Mouse (Mus musculus) CH12.LX (cell line): ENCODE measurements around the gene Fkbp4. TPM values are rescaled to one million over a fixed set of nuclear protein-coding genes. Genes with fewer than 3 reads are reported as not detected.
A peak's percentile ranks its signal among the peaks of the same experiment; 100 is the strongest.

Source experiments
- DNase-seq: peaks from one replicate; pipeline ENCODE4 v3.0.0-alpha.2; 2013; ENCODE audit errors: extremely low read depth
- H3K27ac ChIP-seq: 2 replicates; pipeline ENCODE4 v1.5.1; 2012; ENCODE audit warnings: low read depth, mild to moderate bottlenecking, control low read depth, moderate library complexity; ENCODE audit not compliant: insufficient read depth
- H3K27me3 ChIP-seq: replicated peaks from 2 replicates; pipeline ENCODE3; 2012; ENCODE audit warnings: inconsistent platforms
- H3K36me3 ChIP-seq, 2 experiments: replicated peaks in 1 of 2; 2 replicates each; pipeline versions ENCODE3 to v1.6.1; 2012; ENCODE audit warnings: inconsistent platforms in 1 of 2, low read length in 1 of 2, mild to moderate bottlenecking in 1 of 2, mixed read lengths in 1 of 2, moderate library complexity in 1 of 2; ENCODE audit not compliant: control insufficient read depth in 1 of 2, insufficient read depth in 1 of 2
- H3K4me1 ChIP-seq, 2 experiments: 2 replicates each; pipeline ENCODE4 v1.6.1; 2012; ENCODE audit warnings: inconsistent platforms in 1 of 2, moderate library complexity in 1 of 2; ENCODE audit not compliant: insufficient read depth in 2 of 2, control insufficient read depth in 1 of 2
- H3K4me2 ChIP-seq: 2 replicates; pipeline ENCODE4 v1.6.1; 2012; ENCODE audit warnings: low read depth, mild to moderate bottlenecking, control low read depth; ENCODE audit not compliant: poor library complexity, insufficient read depth, severe bottlenecking
- H3K4me3 ChIP-seq, 3 experiments: fragments of 150-350 bp in 1 of 3; sonication (generic) in 1 of 3; replicated peaks in 1 of 3; 2 replicates each; pipeline versions ENCODE3 to v1.5.1; 2011 to 2012; ENCODE audit warnings: low read depth in 2 of 3, low read length in 2 of 3, mild to moderate bottlenecking in 2 of 3, moderate library complexity in 2 of 3, control low read depth in 1 of 3, improper control_type of control experiment in 1 of 3, inconsistent platforms in 1 of 3, mixed read lengths in 1 of 3; ENCODE audit not compliant: poor library complexity in 1 of 3
- H3K79me2 ChIP-seq: replicated peaks from 2 replicates; pipeline ENCODE4 v1.6.1; 2012; ENCODE audit warnings: mild to moderate bottlenecking, moderate library complexity; ENCODE audit not compliant: control insufficient read depth, poor library complexity, insufficient read depth, severe bottlenecking; ENCODE audit errors: extremely low read depth
- H3K9ac ChIP-seq: 2 replicates; pipeline ENCODE4 v1.6.1; 2012; ENCODE audit warnings: low read depth, mild to moderate bottlenecking, control low read depth, moderate library complexity; ENCODE audit not compliant: insufficient read depth
- H3K9me3 ChIP-seq: replicated peaks from 2 replicates; pipeline ENCODE3; 2012; ENCODE audit warnings: low read length, inconsistent platforms, mixed read lengths
- BHLHE40 ChIP-seq: IDR thresholded peaks from 2 replicates; pipeline ENCODE4 v1.6.1; 2011; ENCODE audit warnings: mild to moderate bottlenecking, low read depth, low read length, improper control_type of control experiment
- CTCF ChIP-seq, 2 experiments: IDR thresholded peaks in 1 of 2; conservative IDR thresholded peaks in 1 of 2; 2 replicates each; pipeline ENCODE4 v1.5.1; 2011 to 2012; ENCODE audit warnings: low read depth in 2 of 2, low read length in 2 of 2, improper control_type of control experiment in 1 of 2, inconsistent platforms in 1 of 2, mild to moderate bottlenecking in 1 of 2, moderate library complexity in 1 of 2
- E2F4 ChIP-seq: IDR thresholded peaks from 2 replicates; pipeline ENCODE4 v1.6.1; 2011; ENCODE audit warnings: low read depth, low read length, improper control_type of control experiment; ENCODE audit not compliant: insufficient replicate concordance
- JUND ChIP-seq: conservative IDR thresholded peaks from 2 replicates; pipeline ENCODE4 v1.6.1; 2011; ENCODE audit warnings: low read depth, low read length, improper control_type of control experiment
- KAT2A ChIP-seq: IDR thresholded peaks from 2 replicates; pipeline ENCODE4 v1.6.1; 2012; ENCODE audit warnings: low read length, improper control_type of control experiment, inconsistent platforms; ENCODE audit not compliant: insufficient replicate concordance
- MAFK ChIP-seq: IDR thresholded peaks from 2 replicates; pipeline ENCODE4 v1.6.1; 2011; ENCODE audit warnings: low read length, improper control_type of control experiment; ENCODE audit not compliant: insufficient replicate concordance
- MEF2A ChIP-seq: IDR thresholded peaks from 2 replicates; pipeline ENCODE4 v1.6.1; 2014; ENCODE audit warnings: low read depth, mild to moderate bottlenecking, inconsistent platforms, low read length, improper control_type of control experiment, borderline replicate concordance
- NELFE ChIP-seq: IDR thresholded peaks from 2 replicates; pipeline ENCODE4 v1.6.1; 2011; ENCODE audit warnings: low read depth, low read length, improper control_type of control experiment
- NRF1 ChIP-seq: IDR thresholded peaks from 2 replicates; pipeline ENCODE4 v1.6.1; 2014; ENCODE audit warnings: low read depth, mild to moderate bottlenecking, inconsistent platforms, low read length, improper control_type of control experiment, moderate library complexity
- PAX5 ChIP-seq: IDR thresholded peaks from 2 replicates; pipeline ENCODE4 v1.6.1; 2012; ENCODE audit warnings: low read length, inconsistent platforms, mixed read lengths
- POLR2A ChIP-seq: IDR thresholded peaks from 2 replicates; pipeline ENCODE4 v1.6.1; 2011; ENCODE audit warnings: low read depth, mild to moderate bottlenecking, improper control_type of control experiment, low read length
- RAD21 ChIP-seq: IDR thresholded peaks from 2 replicates; pipeline ENCODE4 v1.6.1; 2011; ENCODE audit warnings: low read depth, mild to moderate bottlenecking, low read length, improper control_type of control experiment, moderate library complexity
- SMC3 ChIP-seq: IDR thresholded peaks from 2 replicates; pipeline ENCODE4 v1.6.1; 2011; ENCODE audit warnings: low read depth, low read length, improper control_type of control experiment
- TBP ChIP-seq: conservative IDR thresholded peaks from 2 replicates; pipeline ENCODE4 v1.6.1; 2011; ENCODE audit warnings: low read depth, low read length, improper control_type of control experiment
- TCF12 ChIP-seq: IDR thresholded peaks from 2 replicates; pipeline ENCODE4 v1.6.1; 2014; ENCODE audit warnings: low read depth, mild to moderate bottlenecking, inconsistent platforms, low read length, improper control_type of control experiment
- UBTF ChIP-seq: IDR thresholded peaks from 2 replicates; pipeline ENCODE4 v1.6.1; 2012; ENCODE audit warnings: low read depth, mild to moderate bottlenecking, inconsistent platforms, low read length, improper control_type of control experiment, moderate library complexity
- USF1 ChIP-seq: IDR thresholded peaks from 2 replicates; pipeline ENCODE4 v1.6.1; 2014; ENCODE audit warnings: low read depth, mild to moderate bottlenecking, inconsistent platforms, low read length, improper control_type of control experiment
- ZKSCAN1 ChIP-seq: IDR thresholded peaks from 2 replicates; pipeline ENCODE4 v1.6.1; 2012; ENCODE audit warnings: low read depth, inconsistent platforms, low read length, improper control_type of control experiment, borderline replicate concordance
- dilution Hi-C: fragments of 300-500 bp; cut with MboI; formaldehyde crosslinking; loops from 2 replicates; pipeline ENCODE4 v1.14.3; 2020; ENCODE audit warnings: low sequenced_read_pairs; ENCODE audit not compliant: extremely low pct_unique_long_range_greater_than_20kb, extremely low pct_ligation_motif_present
- in situ Hi-C: fragments of 300-500 bp; cut with MboI; formaldehyde crosslinking; loops from 3 replicates; pipeline ENCODE4 v1.14.3; 2019; ENCODE audit warnings: low sequenced_read_pairs, low pct_ligation_motif_present, low pct_unique_long_range_greater_than_20kb, mixed read lengths
- polyA plus RNA-seq: library from polyadenylated mRNA; unstranded; fragments of >175 nt; gene quantifications from 2 replicates; pipeline ENCODE4 v1.2.1, GENCODE M21; 2012; ENCODE audit warnings: low read depth; ENCODE audit not compliant: insufficient read length
- total RNA-seq, 2 experiments: library from RNA; depleted of rRNA; stranded (reverse); fragments of 300-350 nt in 1 of 2; fragments of >200 nt in 1 of 2; gene quantifications; 2 replicates each; pipeline ENCODE4 v1.2.3; 2012 to 2014

The Fkbp4 gene
- total and polyA plus RNA-seq, 3 experiments = 198 to 304 (median 265) TPM

GRCm38 (mm10) chr6:128469451-128469850 lies 31.0 kb upstream of the Fkbp4 start (continued):
- TF ChIP-seq E2F4 = no peak
- TF ChIP-seq, all 38 proteins: peak for 4

- peak; percentile 42 for DNase-seq
- no peak overlapping the region for H3K4me3 ChIP-seq
These were observed 28.8 kb upstream of the Fkbp4 start for GRCm38 (mm10) chr6:128467298-128467697.

GRCm38 (mm10) chr6:128466563-128466962 lies 28.1 kb upstream of the Fkbp4 start:
- Histone ChIP-seq H3K36me3 (no peaks in the 10 kb centered on the region), H3K4me3 (no peak overlapping the region), H3K27me3 (peaks cover 6% of the 10 kb centered on the region), H3K4me2 (no peak overlapping the region), H3K27ac (no peak overlapping the region), H3K9ac (no peak overlapping the region), H3K79me2 (no peaks in the 10 kb centered on the region), H3K4me1 (peaks cover 2% of the 10 kb centered on the region in 2 experiments; a peak in 3 of 4 replicates), H3K9me3 (peaks cover 3% of the 10 kb centered on the region)
- in situ Hi-C loops = no loop called here
- TF ChIP-seq UBTF (no peak), NELFE (no peak), TBP (no peak)
- no peak for DNase-seq
- dilution Hi-C loops = no loop called here

More at GRCm38 (mm10) chr6:128467298-128467697, 28.8 kb upstream of the Fkbp4 start:
- no peak overlapping the region for H3K27ac ChIP-seq
- TF ChIP-seq PAX5 (no peak), POLR2A (no peak), SMC3 (peak; percentile 24; the same call in 1 of the 2 replicates), USF1 (no peak), JUND (no peak), ZKSCAN1 (no peak), RAD21 (peak; percentile 30), MEF2A (no peak), NRF1 (no peak), KAT2A (no peak), BHLHE40 (no peak), MAFK (no peak), TCF12 (no peak), UBTF (no peak), CTCF (conservative IDR thresholded peaks at IDR 0.05 in 1 of 2, IDR thresholded peaks at IDR 0.05 in 1 of 2; ENCODE audit: low read depth in 2 of 2, low read length in 2 of 2) (peak; percentile 26 to 56; a peak in 3 of 4 replicates)
- TF ChIP-seq, all 38 proteins: peak for 3
- Histone ChIP-seq H3K36me3 (no peaks in the 10 kb centered on the region), H3K79me2 (no peaks in the 10 kb centered on the region), H3K27me3 (peaks cover 9% of the 10 kb centered on the region), H3K9me3 (peaks cover 3% of the 10 kb centered on the region), H3K4me1 (no peaks in the 10 kb centered on the region), H3K4me2 (no peak overlapping the region), H3K9ac (no peak overlapping the region)
- dilution Hi-C loops (no loop called here), in situ Hi-C loops (no loop called here)
